Mouse (Mus musculus) liver, embryonic 14.5 days (tissue): ENCODE measurements at regions not wholly inside any gene's neighbourhood (a gene's known extent, or its start where the extent isn't known, plus 50 kb on each side); places are given as distances from the start of the nearest gene placed in this dataset.

Experiments
- CTCF ChIP-seq: IDR thresholded peaks from 2 replicates; pipeline ENCODE4 v1.5.1; 2016; ENCODE audit warnings: antibody characterized with exemption, low read depth, control low read depth
- EP300 ChIP-seq: IDR thresholded peaks from 2 replicates; pipeline ENCODE4 v1.6.1; 2016; ENCODE audit warnings: antibody characterized with exemption, low read depth

DNA sequence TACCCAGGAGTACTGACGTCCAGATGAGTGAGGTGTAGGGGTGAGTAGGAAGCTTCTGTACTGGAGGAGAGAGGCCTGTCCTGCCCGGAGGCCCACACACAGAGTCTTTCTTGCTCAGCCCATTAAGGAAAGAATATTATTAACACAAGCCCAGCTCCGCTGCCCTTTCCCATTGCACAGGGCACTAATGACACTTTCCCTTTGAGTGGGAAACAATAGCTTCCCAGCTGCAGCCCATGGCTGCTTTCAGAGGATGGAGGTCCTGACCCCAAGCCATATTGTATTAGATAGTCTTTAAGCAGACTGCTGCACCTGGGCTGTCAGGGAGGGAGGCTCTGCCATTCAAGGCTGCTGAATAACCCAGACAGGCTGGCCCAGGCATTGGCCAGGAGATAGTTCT is 64.6 kb upstream of the Hpcal1 start:
- TF ChIP-seq CTCF (no peak), EP300 (no peak)
